Mouse (Mus musculus): ENCODE data around the gene Olfr229.

GRCm38 (mm10) chr9:39951946-39952345 lies 44.8 kb downstream of the Olfr229 start, which contains the start of gene Olfr975:
- TF ChIP-seq ZNF384 (IDR thresholded peaks at IDR 0.05; ENCODE audit: low read depth, low read length) (no peak), ZC3H11A (IDR thresholded peaks at IDR 0.05; ENCODE audit: borderline replicate concordance, low read depth, low read length) (no peak), HCFC1 (IDR thresholded peaks at IDR 0.05; ENCODE audit: borderline replicate concordance, insufficient read depth, low read length) (no peak), MAFK (IDR thresholded peaks at IDR 0.05; ENCODE audit: insufficient read depth, low read depth, low read length) (no peak)
